Mouse (Mus musculus) midbrain, embryonic 16.5 days (tissue): ENCODE data around the gene Cdc42bpg. TPM values are rescaled to one million over a fixed set of nuclear protein-coding genes. Genes with fewer than 3 reads are reported as not detected.

Experiments used
- ATAC-seq: fragments of 200-750 bp; cut with Nextera tagmentation; 2 replicates; pipeline ENCODE4 v1.8.0; 2017; ENCODE audit warnings: moderate TSS enrichment
- H3K27ac ChIP-seq: fragments of 300-500 bp; sonication (generic); 2 replicates; pipeline ENCODE4 v1.5.1; 2014; ENCODE audit warnings: mild to moderate bottlenecking, low read length, mixed read lengths
- H3K27me3 ChIP-seq: fragments of 300-500 bp; sonication (generic); 2 replicates; pipeline ENCODE4 v1.6.1; 2014; ENCODE audit warnings: low read depth, low read length, mixed read lengths; ENCODE audit not compliant: control insufficient read depth, insufficient read depth
- H3K36me3 ChIP-seq: fragments of 300-500 bp; sonication (generic); 2 replicates; pipeline ENCODE4 v1.6.1; 2014; ENCODE audit warnings: mild to moderate bottlenecking, low read length, moderate library complexity, mixed read lengths; ENCODE audit not compliant: control insufficient read depth, insufficient read depth
- H3K4me1 ChIP-seq: fragments of 300-500 bp; sonication (generic); 2 replicates; pipeline ENCODE4 v1.6.1; 2014; ENCODE audit warnings: mild to moderate bottlenecking, low read length, mixed read lengths; ENCODE audit not compliant: control insufficient read depth, insufficient read depth
- H3K4me2 ChIP-seq: fragments of 300-500 bp; sonication (generic); 2 replicates; pipeline ENCODE4 v1.6.1; 2014; ENCODE audit warnings: mild to moderate bottlenecking, low read length, mixed read lengths
- H3K4me3 ChIP-seq: fragments of 300-500 bp; sonication (generic); 2 replicates; pipeline ENCODE4 v1.5.1; 2014; ENCODE audit warnings: low read depth, mild to moderate bottlenecking, low read length, moderate library complexity, mixed read lengths
- H3K9ac ChIP-seq: fragments of 300-500 bp; sonication (generic); 2 replicates; pipeline ENCODE4 v1.6.1; 2014; ENCODE audit warnings: low read depth, low read length, mixed read lengths
- H3K9me3 ChIP-seq: fragments of 300-500 bp; sonication (generic); replicated peaks from 2 replicates; pipeline ENCODE4 v1.6.1; 2014; ENCODE audit warnings: mild to moderate bottlenecking, low read length, mixed read lengths; ENCODE audit not compliant: control insufficient read depth, poor library complexity, severe bottlenecking
- WGBS: fragments of 180-500 bp; shearing (Covaris S2); extraction: QIAGEN DNeasy Blood & Tissue Kit; methylation state at CpG from one replicate; pipeline ENCODE4 v1.1.7; 2014; 5-methylcytosine and 5-hydroxymethylcytosine counted together
- polyA plus RNA-seq: library from polyadenylated mRNA; unstranded; fragments of >200 nt; fragmentation: Nextera tagmentation; extraction: Ambion mirVana; gene quantifications from 2 replicates; pipeline ENCODE4 v1.2.1, GENCODE M21; 2015

Gene Cdc42bpg
- polyA plus RNA-seq, 1 experiment from 2014 or later = 0.34 TPM

DNA sequence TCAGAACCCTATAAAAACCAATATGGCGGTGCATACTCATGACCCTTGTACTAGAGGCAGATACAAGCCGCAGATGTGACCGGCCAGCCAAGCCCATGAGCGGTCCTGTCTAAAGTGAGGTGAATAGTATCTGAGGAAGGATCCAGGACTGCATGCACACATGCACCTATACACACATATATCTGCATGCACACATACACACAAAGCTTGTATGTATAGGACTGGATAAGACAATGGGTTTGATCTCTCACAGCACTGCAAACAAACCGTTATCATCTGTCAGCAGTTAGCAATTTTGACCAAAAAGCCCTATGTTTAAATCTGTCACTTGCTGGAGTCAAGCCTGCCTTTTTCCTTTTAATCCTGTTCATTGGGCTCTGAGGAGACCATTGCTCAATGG is 4.1 kb upstream of the Cdc42bpg start:
- H3K9me3 ChIP-seq = no peaks in the 10 kb centered on the region
- peaks cover 15% of the 10 kb centered on the region for H3K36me3 ChIP-seq
- WGBS = 97% methylated on average over 5 of the region's 5 CpGs
- H3K9ac ChIP-seq = no peak overlapping the region
- H3K27ac ChIP-seq = no peak overlapping the region
- H3K27me3 ChIP-seq = no peaks in the 10 kb centered on the region
- peaks cover 2% of the 10 kb centered on the region; the same call in 1 of the 2 replicates for H3K4me1 ChIP-seq
- no peak for ATAC-seq
- no peak overlapping the region for H3K4me3 ChIP-seq
- H3K4me2 ChIP-seq = no peak overlapping the region

DNA sequence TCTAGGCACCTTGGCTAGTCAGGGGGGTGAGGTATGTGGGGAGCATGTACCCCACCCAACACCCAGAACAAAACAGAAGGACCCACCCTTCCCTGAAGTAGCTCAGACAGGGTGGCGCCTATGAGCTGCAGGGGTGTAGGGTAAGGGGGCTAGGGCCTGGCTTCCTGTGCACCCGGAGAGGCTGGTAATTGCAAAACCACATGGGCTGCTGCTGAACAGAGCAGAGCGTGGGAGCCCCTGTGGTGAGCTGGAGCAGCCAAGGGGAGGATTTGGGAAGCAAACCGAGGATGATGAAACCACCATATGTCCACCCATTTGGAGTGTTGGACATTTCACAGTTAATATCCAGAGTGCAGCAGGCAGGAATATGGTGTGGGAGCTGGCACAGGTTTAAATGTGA is 3.7 kb upstream of the Cdc42bpg start:
- H3K36me3 ChIP-seq = peaks cover 12% of the 10 kb centered on the region
- no peak overlapping the region for H3K9ac ChIP-seq
- no peak overlapping the region for H3K4me3 ChIP-seq
- H3K4me1 ChIP-seq = peaks cover 2% of the 10 kb centered on the region; the same call in 1 of the 2 replicates
- no peak overlapping the region for H3K27ac ChIP-seq
- 51% methylated on average over 4 of the region's 4 CpGs for WGBS
- no peaks in the 10 kb centered on the region for H3K9me3 ChIP-seq
- no peaks in the 10 kb centered on the region for H3K27me3 ChIP-seq
- H3K4me2 ChIP-seq = no peak overlapping the region
- ATAC-seq = no peak

DNA sequence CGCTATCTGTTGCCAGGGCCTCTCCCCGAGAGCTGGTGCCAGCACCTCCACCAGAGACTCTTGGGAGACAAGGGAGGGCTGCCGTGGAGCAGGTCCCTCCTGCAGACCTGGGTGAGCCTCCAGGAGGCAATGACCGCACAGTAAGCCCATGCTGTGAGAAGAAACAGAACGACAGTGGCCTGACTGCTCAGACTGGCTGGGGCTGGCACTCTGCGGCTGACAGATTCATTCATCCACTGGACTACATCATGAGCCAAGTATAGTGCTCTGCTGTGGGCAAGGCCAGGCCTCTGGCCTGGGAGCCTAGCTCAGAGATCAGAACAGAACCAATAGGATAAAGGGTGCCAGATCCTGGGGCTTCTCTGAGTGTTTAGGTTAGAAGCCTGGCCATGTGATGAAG is 2.4 kb upstream of the Cdc42bpg start:
- H3K4me3 ChIP-seq = no peak overlapping the region
- ATAC-seq = no peak
- no peak overlapping the region for H3K9ac ChIP-seq
- H3K27ac ChIP-seq = no peak overlapping the region
- H3K4me2 ChIP-seq = no peak overlapping the region
- 0 out of 2 replicates have a peak, but pooled peaks cover 2% of the 10 kb centered on the region for H3K36me3 ChIP-seq
- peaks cover 2% of the 10 kb centered on the region; the same call in 1 of the 2 replicates for H3K4me1 ChIP-seq
- no peaks in the 10 kb centered on the region for H3K9me3 ChIP-seq
- 84% methylated on average over 6 of the region's 6 CpGs for WGBS
- H3K27me3 ChIP-seq = peaks cover 2% of the 10 kb centered on the region; the same call in 1 of the 2 replicates

DNA sequence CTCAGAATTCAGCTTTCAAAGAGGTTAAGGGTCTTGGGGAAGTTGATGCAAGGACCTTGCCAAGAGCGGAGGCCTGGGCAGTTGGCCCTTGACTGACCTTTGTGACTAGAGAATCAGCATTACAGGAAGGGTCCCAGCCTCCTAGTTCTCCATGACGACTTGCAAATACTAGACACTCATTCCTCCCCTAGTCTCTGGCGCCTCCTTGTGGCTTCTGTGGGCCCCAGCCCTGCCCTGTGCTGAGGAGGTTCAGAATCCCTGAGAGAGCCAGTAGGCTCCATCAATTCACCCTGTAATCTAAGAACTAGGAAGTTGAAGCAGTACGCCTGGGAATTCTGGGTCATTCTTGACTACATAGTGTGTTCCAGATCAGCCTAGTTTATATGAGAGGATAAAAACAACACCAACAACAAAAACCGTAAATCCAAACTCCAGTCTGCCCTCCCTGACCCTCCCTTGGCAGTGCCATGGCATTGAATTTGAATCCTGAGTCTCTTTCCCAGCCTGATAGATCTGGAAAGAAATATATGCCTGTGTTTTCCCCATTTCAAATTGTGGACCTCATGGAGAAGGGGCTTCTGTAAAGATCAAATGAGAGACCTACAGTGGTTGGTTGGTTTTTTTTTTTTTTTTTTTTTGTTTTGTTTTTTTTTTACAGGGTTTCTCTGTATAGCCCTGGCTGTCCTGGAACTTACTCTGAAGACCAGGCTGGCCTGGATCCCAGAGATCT is 1.3 kb upstream of the Cdc42bpg start:
- ATAC-seq = no peak
- H3K4me2 ChIP-seq = no peak overlapping the region
- 29% methylated on average over 5 of the region's 5 CpGs for WGBS
- H3K4me1 ChIP-seq = peaks cover 2% of the 10 kb centered on the region; the same call in 1 of the 2 replicates
- H3K4me3 ChIP-seq = no peak overlapping the region
- 0 out of 2 replicates have a peak, but pooled peaks cover 2% of the 10 kb centered on the region for H3K36me3 ChIP-seq
- H3K9me3 ChIP-seq = no peaks in the 10 kb centered on the region
- H3K27ac ChIP-seq = no peak overlapping the region
- H3K27me3 ChIP-seq = peaks cover 2% of the 10 kb centered on the region; the same call in 1 of the 2 replicates
- H3K9ac ChIP-seq = no peak overlapping the region

DNA sequence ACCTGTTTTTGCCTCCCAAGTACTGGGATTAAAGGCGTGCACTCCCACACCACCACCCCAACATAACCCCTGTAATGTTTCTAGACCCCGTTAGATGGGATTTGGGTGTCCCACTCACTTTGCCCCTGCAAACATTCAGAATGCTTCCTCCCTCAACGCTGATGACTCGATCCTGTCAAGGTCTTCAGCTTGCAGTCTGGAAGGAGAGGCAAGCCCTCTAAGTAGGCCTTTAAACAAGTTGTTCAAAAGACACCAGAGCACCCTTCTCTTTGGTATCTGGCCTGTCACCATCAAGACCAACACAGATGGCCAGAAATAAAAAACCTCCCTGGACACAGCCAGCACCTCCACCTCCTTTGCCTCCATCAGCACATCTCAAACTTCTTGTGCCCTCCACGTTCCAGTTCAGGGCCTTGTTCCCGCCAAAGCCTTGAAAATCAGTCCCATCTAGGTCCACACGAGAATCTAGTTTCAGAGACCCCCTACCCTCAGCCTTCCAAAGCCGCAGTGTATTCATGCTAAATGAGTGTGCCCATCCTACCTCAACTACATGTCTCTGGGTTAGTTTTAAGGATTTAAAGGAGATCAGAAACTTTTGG is 640 bp upstream of the Cdc42bpg start:
- Histone ChIP-seq H3K4me3 (peak overlapping the region; percentile 52), H3K4me2 (peak overlapping the region; percentile 66), H3K9me3 (no peaks in the 10 kb centered on the region), H3K36me3 (no peaks in the 10 kb centered on the region), H3K27me3 (peaks cover 2% of the 10 kb centered on the region; the same call in 1 of the 2 replicates), H3K4me1 (peaks cover 2% of the 10 kb centered on the region; the same call in 1 of the 2 replicates), H3K27ac (no peak overlapping the region), H3K9ac (peak overlapping the region; percentile 63; the same call in 1 of the 2 replicates)
- 56% methylated on average over 8 of the region's 8 CpGs for WGBS
- ATAC-seq = no peak

DNA sequence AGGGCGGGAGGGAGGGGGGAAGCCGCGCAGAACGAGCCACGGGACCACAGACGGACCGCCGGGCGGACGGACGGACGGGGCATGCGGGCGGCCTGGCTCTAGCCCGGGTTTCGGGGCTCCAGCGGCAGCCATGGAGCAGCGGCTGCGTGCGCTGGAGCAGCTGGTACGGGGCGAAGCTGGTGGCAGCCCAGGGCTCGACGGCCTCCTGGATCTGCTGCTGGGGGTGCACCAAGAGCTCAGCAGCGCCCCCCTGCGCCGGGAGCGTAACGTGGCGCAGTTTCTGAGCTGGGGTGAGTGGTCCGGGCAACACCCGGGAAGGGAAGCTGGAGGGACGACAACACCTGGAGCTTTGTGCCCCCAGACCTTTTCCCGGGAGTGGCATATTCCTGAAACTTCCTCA is 330 bp downstream of the Cdc42bpg start:
- H3K27ac ChIP-seq = no peak overlapping the region
- H3K4me3 ChIP-seq = peak overlapping the region; percentile 52
- peak overlapping the region; percentile 66 for H3K4me2 ChIP-seq
- H3K4me1 ChIP-seq = peaks cover 2% of the 10 kb centered on the region; the same call in 1 of the 2 replicates
- H3K9ac ChIP-seq = peak overlapping the region; percentile 63
- H3K27me3 ChIP-seq = peaks cover 2% of the 10 kb centered on the region; the same call in 1 of the 2 replicates
- ATAC-seq = peak; percentile 69
- no peaks in the 10 kb centered on the region for H3K36me3 ChIP-seq
- under 1% methylated on average over 32 of the region's 34 CpGs for WGBS
- H3K9me3 ChIP-seq = no peaks in the 10 kb centered on the region

DNA sequence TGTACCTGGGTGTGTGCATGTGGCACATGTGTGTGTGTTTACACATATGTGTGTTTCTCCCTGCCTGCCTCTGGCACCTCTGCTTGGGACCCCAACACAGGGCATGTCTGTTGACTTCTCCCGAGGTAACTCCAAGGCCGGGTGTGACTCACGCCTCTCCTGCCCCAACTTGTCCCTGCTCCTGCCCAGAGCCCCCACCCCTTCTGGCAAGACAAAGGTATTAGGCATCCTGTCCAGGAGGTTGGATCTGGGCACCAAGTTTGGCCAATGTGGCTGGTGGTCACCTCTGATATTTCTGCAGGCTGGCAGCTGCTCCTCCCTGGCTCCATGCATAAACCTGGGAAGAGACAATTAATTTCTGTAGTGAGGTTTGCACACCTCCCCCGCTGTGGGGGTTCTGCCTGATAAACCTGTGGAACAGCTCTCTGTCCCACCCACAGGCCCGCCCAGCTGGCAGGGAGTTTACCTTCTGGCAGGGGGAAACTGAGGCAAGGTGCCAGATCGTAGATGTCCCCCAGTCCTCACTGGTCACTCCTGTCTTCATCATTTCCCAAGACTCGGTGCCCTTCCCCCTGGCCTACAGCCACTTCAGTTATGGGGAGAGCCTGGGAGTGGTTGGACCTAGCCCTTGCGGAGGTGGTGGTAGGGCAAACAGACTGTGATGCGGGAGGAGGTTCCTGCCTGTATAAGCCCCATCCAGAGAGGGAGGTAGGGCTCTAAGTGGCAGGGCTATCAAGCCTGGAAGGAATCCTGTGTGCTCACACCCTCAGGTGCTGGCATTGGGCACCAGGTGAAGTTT is 1.7 kb downstream of the Cdc42bpg start:
- Histone ChIP-seq H3K4me3 (no peak overlapping the region), H3K27ac (no peak overlapping the region), H3K4me2 (no peak overlapping the region), H3K36me3 (no peaks in the 10 kb centered on the region), H3K9ac (no peak overlapping the region), H3K9me3 (no peaks in the 10 kb centered on the region), H3K4me1 (peaks cover 2% of the 10 kb centered on the region; the same call in 1 of the 2 replicates), H3K27me3 (peaks cover 2% of the 10 kb centered on the region; the same call in 1 of the 2 replicates)
- no peak for ATAC-seq
- 90% methylated on average over 9 of the region's 9 CpGs for WGBS

DNA sequence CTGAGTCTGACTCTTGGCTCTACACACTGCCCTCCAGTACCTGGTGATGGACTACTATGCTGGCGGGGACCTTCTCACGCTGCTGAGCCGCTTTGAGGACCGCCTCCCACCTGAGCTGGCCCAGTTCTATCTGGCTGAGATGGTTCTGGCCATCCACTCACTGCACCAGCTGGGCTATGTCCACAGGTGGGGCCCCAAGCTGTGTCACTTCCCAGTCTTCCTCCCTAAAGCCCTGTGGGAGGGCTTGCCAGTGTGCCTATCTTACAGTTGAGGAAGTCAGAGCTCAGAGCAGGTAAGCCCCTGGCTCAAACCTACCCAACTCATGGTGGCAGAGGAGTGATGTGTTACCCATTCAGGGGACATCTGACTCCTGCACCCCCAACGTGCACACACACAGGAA is 3.9 kb downstream of the Cdc42bpg start:
- WGBS = 93% methylated on average over 5 of the region's 5 CpGs
- Histone ChIP-seq H3K9ac (no peak overlapping the region), H3K4me3 (no peak overlapping the region), H3K36me3 (no peaks in the 10 kb centered on the region), H3K4me2 (no peak overlapping the region), H3K27me3 (peaks cover 2% of the 10 kb centered on the region; the same call in 1 of the 2 replicates), H3K27ac (no peak overlapping the region), H3K9me3 (no peaks in the 10 kb centered on the region), H3K4me1 (peaks cover 2% of the 10 kb centered on the region; the same call in 1 of the 2 replicates)
- no peak for ATAC-seq
